Mouse (Mus musculus): ENCODE measurements around the gene Wtip. TPM values are rescaled to one million over a fixed set of nuclear protein-coding genes. Genes with fewer than 3 reads are reported as not detected.

Wtip gene
- polyA plus RNA-seq, 1 experiment from 2014 or later = 7.1 TPM

DNA sequence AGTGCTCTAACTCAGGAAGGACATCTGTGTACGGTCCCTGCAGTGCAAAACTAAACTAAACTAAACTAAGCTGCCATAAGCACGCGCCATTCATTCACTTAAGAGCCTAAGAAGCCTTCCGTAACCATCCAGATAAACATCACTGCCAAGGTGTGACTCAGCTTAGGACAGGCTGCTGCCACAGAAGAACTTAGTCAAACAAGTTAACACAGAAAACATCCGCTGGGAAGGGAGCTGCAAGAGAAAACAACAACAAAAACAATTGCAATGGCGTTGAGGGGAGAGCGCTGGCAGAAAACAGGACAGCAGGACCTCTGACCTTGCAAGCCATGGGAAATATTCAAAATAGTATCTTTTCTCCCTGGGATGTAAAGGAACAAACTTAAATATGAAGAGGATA, 31.6 kb upstream of the Wtip start:
- 95% methylated on average over 7 of the region's 7 CpGs for WGBS
- H3K4me1 ChIP-seq (ENCODE audit: control insufficient read depth, insufficient read depth, low read length) = 0 out of 2 replicates have a peak, but pooled peaks cover 4% of the 10 kb centered on the region

DNA sequence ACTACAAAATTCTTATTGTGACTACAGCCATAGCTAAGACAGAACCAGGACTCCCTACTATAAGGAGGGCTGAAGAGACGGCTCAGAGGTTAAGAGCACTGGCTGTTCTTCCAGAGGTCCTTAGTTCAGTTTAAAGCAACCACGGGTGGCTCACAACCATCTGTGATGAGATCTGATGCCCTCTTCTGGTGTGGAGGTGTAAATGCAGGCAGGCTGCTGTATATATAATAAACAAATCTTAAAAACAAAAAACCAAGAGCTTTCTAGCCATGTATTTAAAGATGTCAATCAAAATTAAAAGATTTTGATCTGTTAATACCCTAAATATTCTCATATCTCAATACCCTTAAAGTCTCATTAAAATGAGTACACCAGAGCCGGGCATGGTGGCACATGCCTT, 26.1 kb upstream of the Wtip start:
- 90% methylated on average over 3 of the region's 3 CpGs for WGBS

More for the DNA sequence above, 31.6 kb upstream of the Wtip start:
- no peaks in the 10 kb centered on the region for H3K9me3 ChIP-seq (ENCODE audit: control insufficient read depth, low read length)
- H3K4me3 ChIP-seq (ENCODE audit: low read depth, low read length) = no peak overlapping the region
- no peak overlapping the region for H3K9ac ChIP-seq (ENCODE audit: low read length)
- H3K36me3 ChIP-seq (ENCODE audit: control insufficient read depth, insufficient read depth, low read length) = peaks cover 29% of the 10 kb centered on the region
- DNase-seq (ENCODE audit: low spot score) = no peak
- no peak for ATAC-seq (ENCODE audit: insufficient number of reproducible peaks, low FRiP score, low TSS enrichment, low read depth)
- no peak overlapping the region for H3K4me2 ChIP-seq (ENCODE audit: low read depth, severe bottlenecking)
- H3K27me3 ChIP-seq (ENCODE audit: control insufficient read depth, insufficient read depth, low read length) = no peaks in the 10 kb centered on the region
- H3K27ac ChIP-seq (replicated peaks; ENCODE audit: low read depth, low read length) = no peak overlapping the region

DNA sequence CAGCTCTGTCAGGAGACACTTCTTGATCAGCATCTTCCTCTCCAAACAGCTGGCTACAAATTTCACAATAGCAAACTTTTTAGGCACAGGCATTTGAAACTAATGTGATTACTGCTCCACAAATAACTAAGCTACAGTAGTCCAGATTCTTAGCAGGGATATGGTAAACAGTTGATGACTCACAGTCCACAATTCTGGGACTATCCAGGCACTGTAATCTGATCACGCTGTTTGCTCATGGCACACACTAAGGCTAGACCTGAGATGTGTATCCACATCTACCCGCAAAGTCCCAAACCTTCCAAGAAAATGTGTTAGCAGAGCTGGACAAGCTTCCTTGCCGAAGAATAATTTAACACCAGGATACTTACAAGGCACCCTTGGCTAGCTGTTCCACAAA, 24.9 kb upstream of the Wtip start:
- H3K4me2 ChIP-seq (ENCODE audit: low read depth, severe bottlenecking) = no peak overlapping the region
- no peak overlapping the region for H3K4me3 ChIP-seq (ENCODE audit: low read depth, low read length)
- no peak overlapping the region for H3K27ac ChIP-seq (replicated peaks; ENCODE audit: low read depth, low read length)
- WGBS = 95% methylated on average over 3 of the region's 3 CpGs
- no peaks in the 10 kb centered on the region for H3K4me1 ChIP-seq (ENCODE audit: control insufficient read depth, insufficient read depth, low read length)
- ATAC-seq (ENCODE audit: insufficient number of reproducible peaks, low FRiP score, low TSS enrichment, low read depth) (no peak), DNase-seq (ENCODE audit: low spot score) (no peak)
- H3K9ac ChIP-seq (ENCODE audit: low read length) = no peak overlapping the region
- H3K9me3 ChIP-seq (ENCODE audit: control insufficient read depth, low read length) = no peaks in the 10 kb centered on the region
- H3K36me3 ChIP-seq (ENCODE audit: control insufficient read depth, insufficient read depth, low read length) = peaks cover 59% of the 10 kb centered on the region
- H3K27me3 ChIP-seq (ENCODE audit: control insufficient read depth, insufficient read depth, low read length) = no peaks in the 10 kb centered on the region

More for the DNA sequence above, 26.1 kb upstream of the Wtip start:
- Histone ChIP-seq H3K9me3 (ENCODE audit: control insufficient read depth, low read length) (no peaks in the 10 kb centered on the region), H3K4me3 (ENCODE audit: low read depth, low read length) (no peak overlapping the region), H3K4me1 (ENCODE audit: control insufficient read depth, insufficient read depth, low read length) (no peaks in the 10 kb centered on the region), H3K4me2 (ENCODE audit: low read depth, severe bottlenecking) (no peak overlapping the region), H3K36me3 (ENCODE audit: control insufficient read depth, insufficient read depth, low read length) (peaks cover 59% of the 10 kb centered on the region), H3K9ac (ENCODE audit: low read length) (no peak overlapping the region), H3K27me3 (ENCODE audit: control insufficient read depth, insufficient read depth, low read length) (no peaks in the 10 kb centered on the region), H3K27ac (replicated peaks; ENCODE audit: low read depth, low read length) (no peak overlapping the region)
- ATAC-seq (ENCODE audit: insufficient number of reproducible peaks, low FRiP score, low TSS enrichment, low read depth) = no peak
- DNase-seq (ENCODE audit: low spot score) = no peak

DNA sequence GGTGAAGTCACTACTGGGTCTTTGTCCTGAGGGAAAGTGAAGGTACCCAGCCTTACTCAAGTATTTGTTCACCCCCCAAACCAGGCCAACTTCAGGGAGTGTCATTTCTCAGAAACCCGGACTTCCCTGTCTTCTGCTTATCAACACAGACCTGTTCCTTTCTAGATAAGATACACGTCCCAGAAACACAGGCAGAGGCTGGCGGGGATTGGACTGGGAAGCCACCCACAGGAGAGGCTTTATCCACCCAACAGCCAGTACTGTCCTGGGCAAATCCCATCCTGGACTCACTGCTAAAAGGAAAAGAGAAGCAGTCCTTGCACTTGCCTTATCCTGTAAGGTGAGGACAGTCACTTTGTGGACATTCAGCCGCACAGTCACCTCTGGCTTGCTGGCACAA, 14.1 kb upstream of the Wtip start:
- WGBS = 94% methylated on average over 4 of the region's 4 CpGs
- Histone ChIP-seq H3K9me3 (ENCODE audit: control insufficient read depth, low read length) (no peaks in the 10 kb centered on the region), H3K4me1 (ENCODE audit: control insufficient read depth, insufficient read depth, low read length) (no peaks in the 10 kb centered on the region), H3K36me3 (ENCODE audit: control insufficient read depth, insufficient read depth, low read length) (peaks cover 67% of the 10 kb centered on the region), H3K27me3 (ENCODE audit: control insufficient read depth, insufficient read depth, low read length) (no peaks in the 10 kb centered on the region), H3K27ac (replicated peaks; ENCODE audit: low read depth, low read length) (no peak overlapping the region), H3K4me2 (ENCODE audit: low read depth, severe bottlenecking) (no peak overlapping the region), H3K4me3 (ENCODE audit: low read depth, low read length) (no peak overlapping the region), H3K9ac (ENCODE audit: low read length) (no peak overlapping the region)
- ATAC-seq (ENCODE audit: insufficient number of reproducible peaks, low FRiP score, low TSS enrichment, low read depth) (no peak), DNase-seq (ENCODE audit: low spot score) (no peak)

DNA sequence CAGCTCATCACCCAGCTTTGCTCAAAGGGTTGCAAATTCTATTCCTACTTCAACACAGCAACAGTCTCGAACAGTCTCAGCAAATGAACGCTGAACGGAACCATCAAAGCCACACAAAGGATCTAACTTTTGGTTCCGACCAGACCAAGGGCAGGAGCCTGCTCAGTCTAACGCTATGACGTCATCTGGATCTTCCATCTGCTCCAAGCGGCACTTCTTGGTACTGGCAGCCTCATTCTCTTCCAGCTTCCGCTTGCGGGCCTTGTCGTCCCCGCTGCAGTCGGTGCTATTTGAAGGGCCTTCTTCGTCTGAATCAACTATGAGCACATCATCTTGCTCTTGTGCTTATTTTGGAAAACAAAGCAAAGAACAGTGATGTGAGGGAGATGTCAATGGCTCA, 8.1 kb upstream of the Wtip start:
- no peak overlapping the region for H3K27ac ChIP-seq (replicated peaks; ENCODE audit: low read depth, low read length)
- H3K4me3 ChIP-seq (ENCODE audit: low read depth, low read length) = no peak overlapping the region
- no peak for ATAC-seq (ENCODE audit: insufficient number of reproducible peaks, low FRiP score, low TSS enrichment, low read depth)
- 96% methylated on average over 13 of the region's 13 CpGs for WGBS
- no peaks in the 10 kb centered on the region for H3K4me1 ChIP-seq (ENCODE audit: control insufficient read depth, insufficient read depth, low read length)
- DNase-seq (ENCODE audit: low spot score) = no peak
- H3K27me3 ChIP-seq (ENCODE audit: control insufficient read depth, insufficient read depth, low read length) = no peaks in the 10 kb centered on the region
- no peak overlapping the region for H3K9ac ChIP-seq (ENCODE audit: low read length)
- H3K36me3 ChIP-seq (ENCODE audit: control insufficient read depth, insufficient read depth, low read length) = peaks cover 43% of the 10 kb centered on the region
- H3K4me2 ChIP-seq (ENCODE audit: low read depth, severe bottlenecking) = no peak overlapping the region
- no peaks in the 10 kb centered on the region for H3K9me3 ChIP-seq (ENCODE audit: control insufficient read depth, low read length)

DNA sequence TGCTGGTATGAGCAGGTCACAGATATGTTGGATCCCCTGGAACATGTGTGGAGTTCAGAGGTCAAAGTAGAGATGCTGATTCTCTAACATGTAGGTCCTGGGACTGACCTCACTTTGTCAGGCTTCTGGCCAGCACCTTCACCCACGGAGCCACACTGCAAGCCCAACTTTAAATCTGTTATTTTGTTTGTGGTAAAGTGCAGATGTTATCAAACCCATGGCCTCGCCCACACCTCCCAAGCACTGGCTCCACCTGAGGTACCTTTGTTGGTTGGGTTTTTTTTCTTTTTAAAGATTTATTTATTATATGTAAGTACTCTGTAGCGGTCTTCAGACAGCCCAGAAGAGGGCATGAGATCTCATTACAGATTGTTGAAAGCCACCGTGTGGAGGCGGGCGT, 6.4 kb upstream of the Wtip start:
- ATAC-seq (ENCODE audit: insufficient number of reproducible peaks, low FRiP score, low TSS enrichment, low read depth) = peak; percentile 45
- Histone ChIP-seq H3K4me1 (ENCODE audit: control insufficient read depth, insufficient read depth, low read length) (no peaks in the 10 kb centered on the region), H3K4me3 (ENCODE audit: low read depth, low read length) (no peak overlapping the region), H3K27ac (replicated peaks; ENCODE audit: low read depth, low read length) (no peak overlapping the region), H3K27me3 (ENCODE audit: control insufficient read depth, insufficient read depth, low read length) (no peaks in the 10 kb centered on the region), H3K9ac (ENCODE audit: low read length) (no peak overlapping the region), H3K36me3 (ENCODE audit: control insufficient read depth, insufficient read depth, low read length) (peaks cover 34% of the 10 kb centered on the region), H3K4me2 (ENCODE audit: low read depth, severe bottlenecking) (no peak overlapping the region), H3K9me3 (ENCODE audit: control insufficient read depth, low read length) (no peaks in the 10 kb centered on the region)
- no peak for DNase-seq (ENCODE audit: low spot score)
- WGBS = 92% methylated on average over 6 of the region's 6 CpGs

DNA sequence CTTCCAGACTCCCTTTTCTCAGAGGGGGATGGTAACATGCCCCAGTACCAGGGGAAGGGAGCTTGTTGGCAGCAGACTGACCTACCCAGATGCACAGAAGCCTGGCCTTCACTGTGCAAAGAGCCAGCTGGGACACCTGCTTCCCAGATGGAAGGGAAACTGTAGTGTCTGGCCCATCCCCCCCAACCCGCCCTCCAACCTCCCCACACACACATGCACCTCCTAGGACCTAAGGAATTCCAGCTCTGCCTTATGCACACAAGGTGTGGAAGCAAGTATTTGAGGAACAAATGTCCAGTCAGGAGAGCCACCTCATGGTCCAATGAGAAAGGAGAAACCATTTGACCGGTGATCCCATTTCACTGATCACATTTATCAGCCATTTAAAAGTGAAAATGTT, 1.3 kb upstream of the Wtip start:
- Histone ChIP-seq H3K27ac (replicated peaks; ENCODE audit: low read depth, low read length) (no peak overlapping the region), H3K9me3 (ENCODE audit: control insufficient read depth, low read length) (no peaks in the 10 kb centered on the region), H3K36me3 (ENCODE audit: control insufficient read depth, insufficient read depth, low read length) (no peaks in the 10 kb centered on the region), H3K4me2 (ENCODE audit: low read depth, severe bottlenecking) (no peak overlapping the region; the same call in 1 of the 2 replicates), H3K4me1 (ENCODE audit: control insufficient read depth, insufficient read depth, low read length) (peaks cover 8% of the 10 kb centered on the region; the same call in 1 of the 2 replicates), H3K4me3 (ENCODE audit: low read depth, low read length) (no peak overlapping the region), H3K9ac (ENCODE audit: low read length) (no peak overlapping the region), H3K27me3 (ENCODE audit: control insufficient read depth, insufficient read depth, low read length) (no peaks in the 10 kb centered on the region)
- DNase-seq (ENCODE audit: low spot score) = peak; percentile 67
- 0 out of 2 replicates have a peak, but pooled peaks have one; percentile 9 for ATAC-seq (ENCODE audit: insufficient number of reproducible peaks, low FRiP score, low TSS enrichment, low read depth)
- 57% methylated on average over 2 of the region's 2 CpGs for WGBS

DNA sequence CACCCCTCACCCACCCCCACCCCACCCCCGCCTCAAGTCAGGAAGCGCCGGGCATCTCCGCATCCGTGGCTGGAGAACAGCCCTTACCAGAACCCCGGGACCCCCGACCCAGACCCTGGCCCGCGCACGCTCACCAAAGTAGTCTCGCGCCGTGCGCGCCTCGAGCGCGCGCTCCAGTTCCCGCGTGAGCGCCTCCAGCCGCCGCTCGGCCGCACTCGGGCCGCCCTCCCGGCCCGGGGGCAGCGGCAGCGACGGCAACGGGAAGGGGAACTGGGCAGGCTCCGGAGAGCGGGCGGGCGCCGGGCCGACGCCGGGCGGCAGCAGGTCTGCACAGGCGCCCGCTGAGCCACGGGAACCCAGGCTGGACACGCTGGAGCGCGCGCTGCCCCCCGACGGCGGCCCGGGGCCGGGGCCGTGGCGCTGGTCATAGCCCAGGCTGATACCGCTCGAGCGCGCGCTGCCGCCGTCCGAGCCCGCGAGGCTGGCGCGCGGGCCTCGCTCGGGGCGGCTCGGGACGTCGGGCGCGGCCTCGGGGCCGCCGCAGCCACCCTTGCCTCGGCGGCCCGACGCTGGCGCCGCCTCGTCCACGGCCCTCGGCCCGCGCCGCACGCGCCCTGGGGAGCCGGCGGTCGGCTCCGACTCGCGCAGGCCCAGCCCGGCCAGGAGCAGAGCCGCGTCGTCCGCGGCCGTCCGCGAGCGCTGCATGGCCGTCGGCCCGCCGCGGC, 551 bp downstream of the Wtip start:
- under 1% methylated on average over 83 of the region's 116 CpGs for WGBS

More for the DNA sequence above, 551 bp downstream of the Wtip start:
- Histone ChIP-seq H3K4me3 (ENCODE audit: low read depth, low read length) (peak overlapping the region; percentile 65), H3K27me3 (ENCODE audit: control insufficient read depth, insufficient read depth, low read length) (no peaks in the 10 kb centered on the region), H3K9me3 (ENCODE audit: control insufficient read depth, low read length) (no peaks in the 10 kb centered on the region), H3K9ac (ENCODE audit: low read length) (peak overlapping the region; percentile 88), H3K27ac (replicated peaks; ENCODE audit: low read depth, low read length) (peak overlapping the region; percentile 84), H3K4me2 (ENCODE audit: low read depth, severe bottlenecking) (peak overlapping the region; percentile 54), H3K4me1 (ENCODE audit: control insufficient read depth, insufficient read depth, low read length) (peaks cover 8% of the 10 kb centered on the region; the same call in 1 of the 2 replicates), H3K36me3 (ENCODE audit: control insufficient read depth, insufficient read depth, low read length) (no peaks in the 10 kb centered on the region; the same call in 1 of the 2 replicates)
- peak; percentile 77 for DNase-seq (ENCODE audit: low spot score)
- ATAC-seq (ENCODE audit: insufficient number of reproducible peaks, low FRiP score, low TSS enrichment, low read depth) = peak; percentile 52

Measured in limb, embryonic 11.5 days (tissue).